Mouse (Mus musculus): ENCODE data around the gene Cuedc1.
A peak's percentile ranks its signal among the peaks of the same experiment; 100 is the strongest.

The Cuedc1 gene

DNA sequence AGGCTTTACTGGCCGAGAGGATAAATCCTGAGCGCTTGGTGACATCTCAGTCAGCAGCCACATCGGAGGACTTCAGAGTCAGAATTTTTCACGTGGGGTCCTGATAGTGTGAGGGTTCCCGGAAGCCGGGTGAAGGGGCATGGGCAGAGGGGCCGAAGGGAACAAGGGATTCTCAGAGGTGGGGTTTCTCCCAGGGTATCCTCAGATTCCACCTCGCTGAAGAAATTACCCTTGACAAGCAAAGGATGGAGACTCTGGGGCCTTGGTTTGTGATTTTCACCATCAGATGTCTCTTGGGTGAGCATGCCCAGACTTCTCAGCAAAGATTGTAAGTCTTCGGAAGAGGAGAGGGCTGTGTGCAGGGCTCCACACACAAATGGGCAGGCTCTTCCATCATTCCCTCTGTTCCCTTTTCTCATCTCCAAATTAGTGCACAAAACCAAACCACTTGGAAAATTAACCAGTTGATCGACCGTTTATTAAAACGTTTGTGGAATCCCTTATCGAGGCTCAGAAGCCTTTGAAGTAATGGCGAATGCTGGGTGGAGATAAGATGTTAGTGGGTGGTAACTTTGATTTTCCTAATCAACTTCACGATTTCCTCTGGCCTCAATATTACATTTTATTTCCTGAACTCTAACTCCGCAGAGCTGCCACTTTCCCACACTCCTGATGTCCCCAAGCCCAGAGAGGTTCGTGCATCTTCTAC, at the start of gene Cuedc1:
Gene Cuedc1, plus strand, starts transcription at position 38 of the 709 bp plus-strand sequence.
- peak; percentile 91 for DNase-seq

DNA sequence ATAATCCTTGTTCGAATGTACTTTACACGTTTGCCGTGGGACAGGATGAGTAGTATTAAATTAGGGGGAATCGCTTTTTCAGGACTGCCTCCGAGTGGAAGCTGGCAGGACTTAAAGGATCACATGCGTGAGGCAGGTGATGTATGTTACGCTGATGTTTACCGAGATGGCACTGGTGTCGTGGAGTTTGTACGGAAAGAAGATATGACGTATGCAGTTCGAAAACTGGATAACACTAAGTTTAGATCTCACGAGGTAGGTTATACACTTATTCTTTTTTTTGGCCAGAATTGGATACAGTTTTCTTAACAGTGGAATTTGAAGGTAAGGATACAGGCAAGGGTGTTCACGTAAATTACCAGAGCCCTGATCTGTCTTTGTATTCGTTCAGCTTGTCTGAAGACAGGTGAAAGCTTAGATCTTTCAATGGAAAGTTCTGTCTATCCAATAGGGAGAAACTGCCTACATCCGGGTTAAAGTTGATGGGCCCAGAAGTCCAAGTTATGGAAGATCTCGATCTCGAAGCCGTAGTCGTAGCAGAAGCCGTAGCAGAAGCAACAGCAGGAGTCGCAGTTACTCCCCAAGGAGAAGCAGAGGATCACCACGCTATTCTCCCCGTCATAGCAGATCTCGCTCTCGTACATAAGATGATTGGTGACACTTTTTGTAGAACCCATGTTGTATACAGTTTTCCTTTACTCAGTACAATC, 48.7 kb upstream of the Cuedc1 start:
- peak; percentile 88 for DNase-seq

DNA sequence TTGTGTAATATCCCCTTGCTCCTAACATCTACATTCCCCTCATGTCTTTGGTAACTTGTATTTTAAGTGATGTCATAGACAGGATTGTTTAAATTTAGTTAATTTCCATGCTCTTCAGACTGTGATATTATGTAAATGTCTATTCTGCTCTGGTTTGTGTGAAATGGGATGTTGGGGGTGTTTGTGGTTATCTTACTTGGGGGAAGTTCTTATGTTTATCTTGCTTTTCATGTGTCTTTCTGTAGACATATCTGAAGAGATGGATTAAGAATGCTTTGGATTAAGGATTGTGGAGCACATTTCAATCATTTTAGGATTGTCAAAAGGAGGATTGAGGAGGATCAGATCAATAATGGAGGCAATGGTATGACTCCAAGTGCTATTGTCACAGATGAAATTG, 48.1 kb upstream of the Cuedc1 start:
- DNase-seq = no peak

DNA sequence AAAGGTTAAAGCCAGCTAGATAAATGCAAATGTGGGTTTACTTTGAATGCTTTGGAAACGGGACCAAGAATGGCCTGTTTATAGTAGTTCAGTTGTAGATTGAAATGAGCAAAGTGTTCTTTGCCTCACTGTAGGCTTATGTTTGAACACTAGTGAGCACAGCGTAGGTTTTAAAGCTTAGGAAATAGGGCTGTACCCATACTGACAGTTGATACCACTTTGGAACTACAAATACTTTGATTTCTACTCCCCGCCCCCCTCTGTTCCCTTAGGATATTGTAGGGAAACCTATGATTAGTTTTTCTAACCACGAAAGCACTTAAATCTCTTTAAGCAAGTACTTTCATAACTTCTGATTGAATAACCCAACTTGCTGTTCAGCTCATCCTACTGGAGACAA, 45.2 kb upstream of the Cuedc1 start:
- DNase-seq = no peak

DNA sequence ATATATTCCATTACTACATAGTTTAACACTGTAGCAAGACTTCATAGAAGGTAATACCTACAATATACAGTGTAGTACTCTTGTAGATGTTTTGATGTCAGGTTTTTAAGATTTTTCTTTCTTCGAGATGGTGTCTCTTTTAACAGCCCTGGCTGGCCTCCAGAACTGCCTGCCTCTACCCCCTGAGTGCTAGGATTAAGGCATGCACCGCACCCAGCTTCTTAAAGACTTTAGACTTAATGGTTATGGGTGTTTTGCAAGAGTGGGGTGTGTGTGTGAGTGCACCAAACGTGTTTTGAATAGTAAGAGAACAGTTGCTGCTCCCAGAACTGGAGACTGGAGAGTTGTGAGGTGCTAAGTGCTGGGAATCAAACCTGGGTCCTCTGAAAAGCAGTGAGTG, 44.0 kb upstream of the Cuedc1 start:
- DNase-seq = peak; percentile 87

DNA sequence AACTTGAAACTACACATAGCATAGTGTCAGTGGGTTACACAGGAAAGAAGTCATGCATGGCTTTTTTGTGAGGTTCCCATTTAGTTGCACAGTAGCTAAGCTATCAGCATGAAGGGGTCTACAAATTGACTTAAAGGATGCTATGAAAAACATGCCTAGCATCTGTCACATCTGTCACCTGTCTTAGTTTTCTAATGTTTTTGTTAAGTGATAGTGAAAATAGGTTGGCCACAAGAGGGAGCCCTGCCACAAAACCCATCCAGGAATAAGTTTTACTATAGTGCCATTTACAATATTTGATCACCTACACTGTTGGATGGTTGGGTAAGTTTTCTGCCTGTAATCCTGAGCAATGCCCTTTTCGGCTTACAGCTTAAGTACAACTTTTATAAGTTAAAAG, 43.3 kb upstream of the Cuedc1 start:
- no peak for DNase-seq

DNA sequence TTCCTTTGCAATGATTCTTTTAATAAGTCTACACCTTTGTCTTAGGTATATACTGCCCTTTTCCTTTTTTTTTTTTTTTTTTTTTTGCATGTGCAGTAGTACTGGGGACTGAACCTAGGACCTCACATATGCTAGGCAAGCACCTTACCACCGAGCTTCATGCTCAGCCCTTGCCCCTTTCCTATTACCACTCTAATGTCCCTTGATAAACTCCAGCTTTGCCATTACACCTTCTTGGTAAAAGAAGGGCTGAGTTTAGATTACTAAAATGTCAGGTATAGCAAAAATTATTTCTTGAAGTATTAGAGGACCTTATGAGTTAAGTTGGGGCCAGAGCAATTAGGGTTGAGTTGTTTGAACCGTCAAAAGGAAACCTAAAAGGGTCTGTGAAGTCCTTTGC, 42.1 kb upstream of the Cuedc1 start:
- peak; percentile 60 for DNase-seq

DNA sequence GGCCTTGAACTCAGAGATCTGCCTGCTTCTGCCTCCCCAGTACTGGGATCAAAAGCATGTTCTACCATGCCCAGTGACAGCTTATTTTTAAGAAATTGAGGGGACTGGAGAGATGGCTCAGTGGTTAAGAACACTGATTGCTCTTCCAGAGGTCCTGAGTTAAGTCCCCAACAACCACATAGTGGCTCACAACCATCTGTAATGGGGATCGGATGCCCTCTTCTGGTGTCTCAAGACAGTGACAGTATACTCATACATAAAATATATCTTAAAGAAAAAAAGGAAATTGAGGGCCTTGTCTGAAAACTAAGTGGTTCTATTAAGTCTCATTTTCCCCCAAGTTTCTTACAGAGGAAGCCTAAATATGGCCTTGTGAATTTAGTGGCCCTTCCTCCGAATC, 40.1 kb upstream of the Cuedc1 start:
- no peak for DNase-seq

DNA sequence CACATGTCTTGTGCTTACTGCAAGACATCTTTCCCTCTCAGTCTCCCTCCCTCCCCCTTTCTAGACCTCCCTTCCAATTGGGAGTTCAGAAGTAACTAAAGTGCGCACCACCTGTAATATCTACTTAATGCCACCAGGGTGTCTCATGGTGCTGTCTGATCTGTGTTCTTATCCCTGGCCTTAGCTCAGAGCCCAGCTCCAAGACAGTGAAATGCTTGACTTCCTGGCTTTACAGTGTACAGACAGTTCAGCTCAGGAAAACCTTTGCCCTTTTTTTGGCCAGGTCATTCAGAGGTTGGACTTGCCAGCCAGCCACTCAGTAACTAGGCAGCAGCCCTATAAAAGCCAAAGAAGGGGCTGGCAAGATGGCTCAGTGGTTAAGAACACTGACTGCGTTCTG, 38.7 kb upstream of the Cuedc1 start:
- DNase-seq = peak; percentile 96

DNA sequence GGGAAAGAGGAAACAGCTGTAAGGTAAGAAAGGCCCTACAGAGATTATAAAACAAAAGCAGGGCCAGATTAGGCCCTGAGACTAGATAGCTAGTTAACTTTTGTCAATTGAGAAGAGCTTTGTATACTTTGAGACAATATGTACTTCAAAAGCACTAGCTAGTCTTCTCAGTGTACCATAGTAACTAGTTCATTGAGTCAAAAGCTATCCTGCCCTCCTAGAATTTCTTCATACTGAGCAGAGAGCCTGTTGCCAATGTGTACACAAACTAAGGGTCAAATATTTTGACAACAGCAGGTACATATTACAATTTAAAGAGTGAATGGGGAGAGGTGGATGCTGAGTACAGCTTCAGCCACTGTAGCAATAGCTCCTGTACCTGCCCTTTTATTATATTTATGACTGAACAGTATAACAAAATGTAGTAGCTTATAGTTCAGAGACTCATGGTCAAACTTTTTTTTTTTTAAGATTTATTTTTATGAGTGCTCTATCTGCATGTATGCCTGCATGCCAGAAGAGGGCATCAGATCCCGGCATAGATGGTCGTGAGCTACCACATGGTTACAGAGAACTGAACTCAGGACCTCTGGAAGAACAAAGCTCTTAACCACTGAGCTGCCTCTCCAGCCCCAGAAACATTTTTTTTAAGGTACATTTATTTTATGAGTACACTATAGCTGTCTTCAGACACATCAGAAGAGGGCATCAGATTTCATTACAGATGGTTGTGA, 35.8 kb upstream of the Cuedc1 start:
- peak; percentile 66 for DNase-seq

DNA sequence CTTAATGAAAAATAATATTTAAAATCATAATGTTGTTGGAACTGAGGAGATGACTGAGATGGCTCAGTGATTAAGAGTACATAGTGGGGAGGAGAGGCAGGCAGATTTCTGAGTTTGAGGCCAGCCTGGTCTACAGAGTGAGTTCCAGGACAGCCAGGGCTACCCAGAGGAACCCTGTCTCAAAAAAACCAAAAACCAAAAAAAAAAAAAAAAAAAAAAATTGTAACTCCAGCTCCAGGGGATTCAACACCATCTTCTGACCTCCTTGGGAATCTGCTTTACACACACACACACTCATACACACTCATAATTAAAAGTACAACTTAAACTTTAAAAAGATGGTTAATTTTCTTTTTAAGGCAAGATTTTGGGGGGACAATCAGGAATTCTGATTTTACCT, 32.1 kb upstream of the Cuedc1 start:
- DNase-seq = no peak

DNA sequence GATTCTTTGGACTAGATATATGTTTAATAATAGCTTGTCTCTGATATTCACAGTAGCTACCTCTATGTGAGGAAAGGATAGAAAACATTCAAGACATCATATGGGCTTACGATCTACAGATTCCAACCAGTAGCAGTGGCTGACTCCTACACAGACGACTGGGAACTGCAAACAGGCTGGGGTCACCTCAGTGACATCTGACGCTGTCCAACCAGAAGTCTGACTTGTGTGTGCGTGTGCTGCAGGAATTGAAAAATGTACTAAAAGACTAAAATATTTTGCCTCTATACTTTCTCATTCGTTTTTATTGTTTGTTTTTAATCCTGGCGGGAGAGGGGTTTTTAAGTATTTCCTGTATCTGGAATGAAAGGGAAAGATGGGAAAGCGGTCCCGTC, 30.7 kb upstream of the Cuedc1 start:
- DNase-seq = peak; percentile 89

DNA sequence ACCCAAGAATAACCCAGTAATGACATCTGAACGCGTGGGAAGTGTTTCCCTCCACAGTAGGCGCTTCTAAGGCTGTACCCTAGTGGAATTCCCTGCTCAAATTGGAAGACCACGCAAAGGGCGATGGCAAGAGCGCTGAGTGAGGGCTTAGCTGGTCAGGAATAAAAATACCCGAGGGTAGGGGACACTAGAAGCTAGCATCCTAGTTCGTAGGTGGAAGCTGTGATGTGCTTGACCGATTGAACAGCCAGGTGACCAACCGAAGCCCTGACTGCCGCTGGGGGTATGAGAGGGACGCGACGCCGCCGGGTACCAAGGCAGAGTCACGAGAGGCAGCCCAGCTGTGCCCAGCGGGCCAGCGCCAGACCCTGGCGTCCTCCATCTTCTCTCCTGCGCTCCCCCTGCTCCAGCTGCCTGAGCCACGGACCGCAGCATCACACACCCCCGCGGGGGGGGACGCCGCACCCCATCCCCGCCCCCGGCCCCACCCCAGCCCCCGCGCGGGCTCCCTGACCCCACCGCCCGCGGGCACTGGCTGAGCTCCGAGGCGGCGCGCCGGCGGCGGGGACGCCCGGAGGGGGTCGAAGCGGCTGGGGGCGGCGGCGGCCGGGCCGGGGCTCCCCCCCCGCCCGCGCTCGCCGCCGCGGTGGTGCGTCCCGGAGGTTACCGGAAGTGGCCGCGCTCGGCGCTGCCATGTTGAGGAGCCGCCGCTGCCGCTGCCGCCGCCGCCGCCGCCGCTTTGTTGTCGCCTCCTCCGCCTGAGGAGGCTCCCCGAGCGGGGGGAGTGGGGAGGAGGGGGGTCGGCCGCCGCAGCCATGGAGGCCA, 30.1 kb upstream of the Cuedc1 start, which contains the start of gene Vezf1:
Gene Vezf1, plus strand, starts transcription at position 694 of the 825 bp plus-strand sequence.
- DNase-seq = peak; percentile 99

DNA sequence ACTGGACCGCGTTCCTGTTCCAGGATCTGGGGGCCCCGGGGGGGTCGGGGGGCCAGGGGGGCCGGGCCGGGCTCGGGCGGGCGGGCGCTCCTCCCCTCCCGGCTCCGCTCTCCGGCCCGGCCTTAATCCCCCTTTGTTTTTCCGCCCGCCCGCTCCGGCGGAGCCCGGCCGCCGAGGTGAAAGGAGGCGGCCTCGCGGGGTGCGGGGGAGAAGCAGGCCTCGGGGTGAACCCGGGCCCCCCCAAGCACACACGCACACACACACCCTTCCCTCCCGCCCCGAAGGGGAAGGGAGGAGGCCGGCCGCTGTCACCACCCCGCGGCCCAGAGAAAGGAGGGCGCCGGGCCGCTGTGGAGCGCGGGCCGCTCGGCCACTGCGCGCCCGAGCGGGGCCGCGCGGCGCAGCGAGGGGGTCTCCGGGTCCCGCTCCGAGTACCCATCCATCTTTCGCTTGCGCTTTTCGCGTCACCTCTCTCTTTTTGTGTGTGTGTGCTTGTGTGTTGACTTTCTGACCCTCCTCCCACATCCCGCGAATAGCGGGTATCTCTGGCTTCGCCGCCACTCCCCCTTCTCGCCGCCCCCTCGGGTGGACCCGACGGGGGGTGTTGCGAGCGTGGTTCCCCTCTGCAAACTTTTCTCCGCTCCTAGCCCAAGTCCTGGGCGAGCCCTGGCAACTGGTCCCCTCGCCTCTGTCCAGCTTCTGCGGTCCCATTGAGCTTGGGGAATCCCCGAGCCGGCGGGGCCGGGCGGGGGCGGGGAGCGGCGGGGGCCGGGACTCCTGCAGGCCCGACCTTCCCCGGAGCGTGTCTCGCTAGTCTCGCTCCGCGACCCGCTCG, 29.2 kb upstream of the Cuedc1 start:
- peak; percentile 99 for DNase-seq

DNA sequence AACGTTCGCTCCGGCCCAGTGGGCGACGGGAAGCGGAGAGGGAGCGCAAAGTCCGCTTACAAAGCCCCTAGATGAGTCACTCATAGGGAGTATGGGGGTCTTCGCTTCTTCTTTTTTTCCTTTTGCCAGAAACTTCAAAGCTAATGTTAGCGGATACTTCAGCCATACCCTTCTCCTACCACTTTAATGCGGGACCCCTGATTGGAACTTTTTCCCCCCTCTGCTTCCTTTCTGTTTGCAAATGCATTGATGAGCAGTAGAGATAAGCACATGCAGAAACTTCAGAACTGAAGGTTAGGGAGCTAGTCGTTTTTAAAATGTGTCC, 28.6 kb upstream of the Cuedc1 start:
- no peak for DNase-seq

DNA sequence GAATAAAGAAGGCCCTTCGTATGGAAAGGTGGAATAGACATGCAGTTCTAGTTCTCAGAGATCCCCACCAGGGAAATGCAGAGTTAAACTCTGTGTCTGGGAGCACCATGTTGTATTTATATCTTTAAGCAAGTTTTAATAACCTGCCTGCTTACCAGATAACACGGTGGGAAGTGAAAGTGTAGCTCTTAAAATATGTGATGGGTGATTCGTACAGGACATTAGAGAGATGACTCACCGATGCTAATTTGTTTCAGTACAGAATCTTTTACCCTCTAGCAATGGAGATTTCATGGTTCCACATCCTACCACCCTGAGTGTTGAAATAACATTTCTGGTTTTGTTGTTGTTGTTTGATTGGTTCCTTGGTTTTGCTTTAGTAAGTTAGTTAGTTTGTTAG, 27.5 kb upstream of the Cuedc1 start:
- peak; percentile 46 for DNase-seq

DNA sequence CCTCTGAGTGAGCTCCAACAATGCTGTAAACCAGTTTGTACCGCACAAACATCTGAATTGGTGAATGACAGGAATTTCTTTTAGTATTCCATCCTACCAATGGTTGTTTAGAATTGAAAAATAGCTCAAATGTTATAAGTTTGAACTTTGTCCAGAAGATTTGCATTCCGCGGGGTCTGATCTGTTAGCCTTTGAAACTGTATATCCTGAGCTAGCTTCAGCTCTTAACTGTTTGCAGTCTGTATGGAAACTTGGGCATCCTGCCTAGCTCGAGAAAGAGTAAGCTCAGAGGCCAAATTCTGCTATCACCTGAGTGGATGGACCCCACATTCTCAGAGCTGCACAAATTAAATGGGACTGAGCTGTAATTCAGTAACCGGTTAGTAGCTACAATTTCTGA, 26.7 kb upstream of the Cuedc1 start:
- peak; percentile 68 for DNase-seq

DNA sequence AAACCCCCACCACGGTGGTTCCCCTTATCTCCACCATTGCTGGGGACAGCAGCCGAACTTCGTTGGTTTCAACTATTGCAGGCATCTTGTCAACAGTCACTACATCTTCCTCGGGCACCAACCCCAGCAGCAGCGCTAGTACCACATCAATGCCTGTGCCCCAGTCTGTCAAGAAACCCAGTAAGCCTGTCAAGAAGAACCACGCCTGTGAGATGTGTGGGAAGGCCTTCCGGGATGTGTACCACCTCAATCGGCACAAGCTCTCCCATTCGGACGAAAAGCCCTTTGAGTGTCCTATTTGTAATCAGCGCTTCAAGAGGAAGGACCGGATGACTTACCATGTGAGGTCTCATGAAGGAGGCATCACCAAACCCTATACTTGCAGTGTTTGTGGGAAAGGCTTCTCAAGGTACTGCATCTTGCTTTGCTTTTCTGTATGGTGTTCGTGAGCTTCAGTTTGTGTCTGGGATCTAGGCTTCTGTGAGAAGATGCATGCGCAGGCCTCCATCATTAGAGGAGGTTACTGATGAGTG, 24.4 kb upstream of the Cuedc1 start:
- DNase-seq = peak; percentile 85

DNA sequence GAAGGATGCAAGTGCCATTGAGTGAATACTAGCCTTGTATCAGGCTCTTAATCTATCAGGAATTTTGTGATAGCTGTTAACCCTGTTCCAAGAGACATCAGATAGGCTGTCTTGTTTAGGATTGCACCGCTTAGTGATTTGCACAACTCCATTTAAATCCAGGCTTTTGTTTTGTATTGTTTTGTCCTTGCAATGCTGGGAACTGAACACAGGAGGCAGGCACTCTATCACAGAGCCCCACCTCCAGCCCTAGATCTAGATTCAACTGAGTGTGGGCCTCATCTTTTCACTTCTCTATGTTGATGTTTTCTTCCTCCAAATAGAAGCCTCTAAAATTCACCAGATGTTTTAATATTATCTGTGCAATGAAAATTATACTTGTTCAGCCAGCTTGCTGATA, 22.2 kb upstream of the Cuedc1 start:
- DNase-seq = no peak

DNA sequence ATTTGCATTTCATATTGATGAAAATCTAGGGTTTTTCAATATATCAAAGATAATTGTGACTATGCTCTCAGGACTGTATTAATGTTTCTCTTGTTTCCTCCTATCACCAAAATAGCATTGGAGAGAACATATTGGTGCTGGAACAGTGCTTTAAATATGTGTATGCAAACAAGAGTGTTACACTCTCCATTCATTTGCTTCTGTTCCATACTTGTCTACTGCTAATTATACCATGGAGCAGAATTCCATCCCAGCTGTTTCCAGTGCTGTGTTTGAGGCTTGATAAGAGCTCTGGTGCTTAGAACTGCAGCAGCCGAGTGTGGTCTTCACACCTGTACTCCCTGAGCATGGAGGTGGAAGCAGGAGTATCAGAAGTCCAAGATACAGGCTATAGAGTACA, 21.5 kb upstream of the Cuedc1 start:
- no peak for DNase-seq

DNA sequence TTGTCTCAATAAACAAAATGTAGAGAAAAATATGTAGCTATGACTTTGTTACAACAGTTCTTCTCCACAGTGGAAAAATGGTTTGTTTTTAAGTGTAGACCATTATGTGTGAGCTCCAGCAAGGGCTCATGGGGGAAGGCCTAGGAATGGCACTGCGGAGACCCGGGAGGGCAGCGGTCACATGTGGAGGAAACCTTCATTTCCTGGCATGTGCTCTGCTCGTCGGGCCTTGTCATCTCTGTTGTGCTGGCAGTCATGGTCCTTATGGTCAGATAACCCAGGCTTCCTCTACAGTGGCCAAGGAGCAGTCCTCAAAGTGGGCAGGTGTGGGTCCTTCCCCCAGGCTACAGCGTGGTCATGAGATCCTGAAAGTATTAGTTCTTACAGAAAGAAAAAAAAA, 14.2 kb upstream of the Cuedc1 start:
- no peak for DNase-seq
